Mouse (Mus musculus): Measurements from ENCODE around the gene Adgrl1. TPM values are rescaled to one million over a fixed set of nuclear protein-coding genes. Genes with fewer than 3 reads are reported as not detected.

The Adgrl1 gene
- polyA plus RNA-seq (2014; fragmentation: Nextera tagmentation; extraction: Ambion mirVana), result 24.4 and 27.5 TPM in 2 replicates

DNA sequence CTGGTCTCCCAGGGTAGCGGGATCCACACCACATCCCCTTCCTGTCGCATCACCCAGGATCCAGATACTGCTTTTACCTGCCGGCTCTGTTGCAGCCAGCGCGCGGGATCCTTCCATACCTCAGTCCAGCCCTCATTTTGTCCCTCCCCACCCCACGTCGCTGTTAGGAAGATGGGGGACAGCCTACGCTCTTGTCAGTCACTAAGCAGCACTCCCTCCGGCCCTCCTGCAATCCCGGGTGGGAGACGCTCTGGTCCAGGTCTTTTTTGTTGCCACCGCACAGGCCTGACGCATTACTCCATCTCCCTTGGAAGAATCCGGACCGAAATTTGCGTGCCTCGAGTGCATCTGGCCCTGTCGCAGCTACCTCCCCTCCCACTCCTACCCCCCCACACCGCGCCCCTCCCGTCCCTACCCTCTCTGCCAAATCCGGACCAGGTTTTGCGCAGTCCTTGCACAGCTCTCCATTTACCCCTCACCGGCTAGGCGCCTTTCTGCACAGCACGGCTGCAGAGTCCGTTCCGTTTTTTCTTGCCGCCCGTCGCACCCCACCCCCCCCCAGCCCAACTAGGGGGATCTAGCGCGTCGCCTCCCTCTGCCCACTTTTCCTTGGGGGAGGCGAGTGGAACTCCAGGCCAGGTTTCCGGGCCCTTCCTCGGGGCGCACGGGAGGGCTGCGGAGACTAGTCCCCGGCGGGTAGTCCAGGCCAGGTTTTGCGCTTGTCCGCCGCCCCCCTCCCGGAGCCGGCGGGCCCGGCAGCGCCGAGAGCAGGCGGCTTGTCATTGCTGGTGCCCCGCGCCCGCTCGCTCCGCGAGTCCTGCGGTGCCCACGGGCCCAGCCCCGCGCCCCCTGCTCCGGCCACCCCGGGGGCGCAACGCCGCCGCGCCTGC lies at the start of gene Adgrl1:
TSS of gene Adgrl1 (plus strand) at position 743 of the 890 bp plus-strand sequence.
- Histone ChIP-seq H3K4me2 (replicated peaks; ENCODE audit: low read depth, low read length) (peak within 1 kb of the TSS; percentile 96), H3K27me3 (ENCODE audit: control insufficient read depth, insufficient read depth, low read length) (peaks cover 4% of the 10 kb centered on the region; the same call in 1 of the 2 replicates), H3K9me3 (ENCODE audit: control insufficient read depth, low read length) (no peaks in the 10 kb centered on the region), H3K4me1 (ENCODE audit: control insufficient read depth, insufficient read depth, low read length) (peaks cover 33% of the 10 kb centered on the region), H3K9ac (ENCODE audit: low read depth, low read length) (peak within 1 kb of the TSS; percentile 94), H3K4me3 (ENCODE audit: low read length) (peak within 1 kb of the TSS; percentile 97), H3K36me3 (ENCODE audit: control insufficient read depth, insufficient read depth, low read length) (no peaks in the 10 kb centered on the region), H3K27ac (ENCODE audit: low read depth, low read length) (peak within 1 kb of the TSS; percentile 94)
- under 1% methylated on average over 65 of the region's 70 CpGs for WGBS
- peak; percentile 89 for ATAC-seq (ENCODE audit: low FRiP score, low TSS enrichment)

DNA sequence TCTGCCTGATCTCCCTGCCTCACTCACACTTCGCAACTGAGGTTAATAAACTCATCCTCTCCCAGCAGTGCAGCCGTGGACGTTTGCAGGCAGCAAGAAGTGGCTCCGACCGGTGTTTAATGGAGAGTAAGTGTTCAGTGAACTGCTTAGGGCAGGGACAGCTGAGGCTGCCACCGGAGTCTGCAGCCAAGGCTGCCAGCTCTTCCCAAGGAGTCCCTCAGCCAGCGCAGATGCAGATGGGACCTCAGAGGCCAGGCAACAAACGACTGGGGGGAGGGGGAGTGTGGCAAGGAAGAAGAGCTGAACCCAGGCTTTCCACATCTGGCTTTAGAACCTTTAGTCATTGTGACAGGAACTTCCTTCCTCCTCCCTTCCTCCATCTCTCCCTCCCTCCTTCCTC lies 47.6 kb upstream of the Adgrl1 start:
- H3K9ac ChIP-seq (ENCODE audit: low read depth, low read length), result no peak overlapping the region
- no peaks in the 10 kb centered on the region for H3K27me3 ChIP-seq (ENCODE audit: control insufficient read depth, insufficient read depth, low read length)
- no peaks in the 10 kb centered on the region for H3K36me3 ChIP-seq (ENCODE audit: control insufficient read depth, insufficient read depth, low read length)
- WGBS, result 10% methylated on average over 8 of the region's 8 CpGs
- no peak for ATAC-seq (ENCODE audit: low FRiP score, low TSS enrichment)
- H3K9me3 ChIP-seq (ENCODE audit: control insufficient read depth, low read length), result no peaks in the 10 kb centered on the region
- no peak overlapping the region for H3K27ac ChIP-seq (ENCODE audit: low read depth, low read length)
- no peaks in the 10 kb centered on the region for H3K4me1 ChIP-seq (ENCODE audit: control insufficient read depth, insufficient read depth, low read length)
- no peak overlapping the region for H3K4me3 ChIP-seq (ENCODE audit: low read length)
- H3K4me2 ChIP-seq (replicated peaks; ENCODE audit: low read depth, low read length), result no peak overlapping the region

DNA sequence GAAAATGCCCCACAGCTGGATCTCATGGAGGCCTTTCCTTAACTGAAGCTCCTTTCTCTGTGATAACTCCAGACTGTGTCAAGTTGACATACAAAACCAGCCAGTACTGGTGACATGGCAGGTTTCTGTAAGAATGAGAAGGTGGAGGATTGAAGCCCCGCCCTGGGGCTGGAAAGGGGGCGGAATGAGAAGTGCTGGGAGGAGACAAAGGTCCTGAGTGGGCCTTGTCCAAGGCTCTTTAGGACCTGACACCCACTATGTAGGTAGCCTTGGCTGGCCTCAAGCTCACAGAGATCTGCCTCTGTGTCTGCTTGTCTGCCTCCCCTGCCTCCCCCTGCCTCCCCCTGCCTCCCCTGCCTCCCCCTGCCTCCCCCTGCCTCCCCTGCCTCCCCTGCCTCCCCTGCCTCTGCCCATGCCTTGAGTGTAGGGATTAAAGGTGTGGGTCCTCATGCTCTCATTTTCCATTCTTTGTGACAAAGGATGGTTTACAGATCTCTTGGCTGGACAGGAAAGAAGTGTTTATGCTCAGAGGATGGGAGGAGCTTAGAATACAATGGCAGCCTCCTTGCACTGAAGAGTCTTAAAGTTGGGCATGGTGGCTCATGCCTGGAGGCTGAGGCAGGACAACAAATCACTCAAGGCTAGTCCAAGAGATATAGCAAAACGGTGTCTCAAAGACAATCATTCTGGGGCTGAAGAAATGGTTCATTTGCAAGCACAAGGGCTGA lies 46.4 kb upstream of the Adgrl1 start:
- Histone ChIP-seq H3K4me3 (ENCODE audit: low read length) (no peak overlapping the region), H3K9me3 (ENCODE audit: control insufficient read depth, low read length) (no peaks in the 10 kb centered on the region), H3K27me3 (ENCODE audit: control insufficient read depth, insufficient read depth, low read length) (no peaks in the 10 kb centered on the region), H3K4me1 (ENCODE audit: control insufficient read depth, insufficient read depth, low read length) (no peaks in the 10 kb centered on the region), H3K4me2 (replicated peaks; ENCODE audit: low read depth, low read length) (no peak overlapping the region), H3K9ac (ENCODE audit: low read depth, low read length) (no peak overlapping the region), H3K36me3 (ENCODE audit: control insufficient read depth, insufficient read depth, low read length) (no peaks in the 10 kb centered on the region), H3K27ac (ENCODE audit: low read depth, low read length) (no peak overlapping the region)
- ATAC-seq (ENCODE audit: low FRiP score, low TSS enrichment), result no peak
- 84% methylated on average over 3 of the region's 3 CpGs for WGBS

GRCm38 (mm10) chr8:83856486-83857065 lies 43.3 kb upstream of the Adgrl1 start:
- H3K9ac ChIP-seq (ENCODE audit: low read depth, low read length), result no peak overlapping the region
- 87% methylated on average over 6 of the region's 6 CpGs for WGBS
- H3K9me3 ChIP-seq (ENCODE audit: control insufficient read depth, low read length), result no peaks in the 10 kb centered on the region
- H3K36me3 ChIP-seq (ENCODE audit: control insufficient read depth, insufficient read depth, low read length), result no peaks in the 10 kb centered on the region
- no peak for ATAC-seq (ENCODE audit: low FRiP score, low TSS enrichment)
- no peak overlapping the region for H3K4me2 ChIP-seq (replicated peaks; ENCODE audit: low read depth, low read length)
- no peaks in the 10 kb centered on the region for H3K4me1 ChIP-seq (ENCODE audit: control insufficient read depth, insufficient read depth, low read length)
- no peaks in the 10 kb centered on the region for H3K27me3 ChIP-seq (ENCODE audit: control insufficient read depth, insufficient read depth, low read length)
- no peak overlapping the region for H3K4me3 ChIP-seq (ENCODE audit: low read length)
- H3K27ac ChIP-seq (ENCODE audit: low read depth, low read length), result no peak overlapping the region

DNA sequence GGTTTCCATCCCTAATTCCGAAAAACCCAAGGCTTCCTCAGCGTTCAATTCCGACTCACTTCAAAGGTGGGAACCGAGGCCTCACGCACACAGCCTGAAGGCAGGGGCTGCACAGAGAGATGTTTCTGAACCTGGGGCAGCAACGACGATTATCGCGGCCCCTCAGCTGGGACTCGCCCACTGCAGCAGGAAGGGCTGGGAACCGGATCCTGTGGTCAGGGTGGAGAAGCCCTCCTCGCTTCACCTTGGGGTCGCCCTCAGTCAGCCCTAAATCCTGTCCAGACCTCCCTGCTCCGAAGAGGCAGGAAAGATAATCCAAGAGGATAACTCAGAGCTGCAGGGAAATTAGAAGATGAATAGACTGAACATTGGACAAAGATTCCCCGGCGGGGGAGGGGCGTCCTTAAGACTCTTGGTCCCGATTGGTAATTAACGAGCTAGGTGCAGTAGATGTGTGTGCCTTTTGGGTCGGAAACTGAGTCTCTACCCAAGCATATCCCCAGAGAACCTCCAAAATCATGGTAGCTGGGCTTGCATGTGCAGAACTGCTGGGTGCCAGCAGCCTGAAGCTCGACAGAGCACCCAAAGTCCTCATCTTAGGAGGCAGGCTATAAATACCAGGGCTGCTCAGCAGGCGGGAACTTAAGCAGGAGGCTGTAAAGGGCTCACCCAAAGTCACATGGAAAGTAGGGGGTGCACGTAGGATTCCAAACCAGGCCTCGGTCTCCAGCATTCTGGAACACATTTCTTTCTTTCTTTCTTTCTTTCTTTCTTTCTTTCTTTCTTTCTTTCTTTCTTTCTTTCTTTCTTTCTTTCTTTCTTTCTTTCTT lies 37.3 kb upstream of the Adgrl1 start:
- no peaks in the 10 kb centered on the region for H3K36me3 ChIP-seq (ENCODE audit: control insufficient read depth, insufficient read depth, low read length)
- H3K27ac ChIP-seq (ENCODE audit: low read depth, low read length), result no peak overlapping the region
- H3K9ac ChIP-seq (ENCODE audit: low read depth, low read length), result no peak overlapping the region
- peak overlapping the region; percentile 49 for H3K4me2 ChIP-seq (replicated peaks; ENCODE audit: low read depth, low read length)
- H3K4me3 ChIP-seq (ENCODE audit: low read length), result peak overlapping the region; percentile 20
- peak; percentile 77 for ATAC-seq (ENCODE audit: low FRiP score, low TSS enrichment)
- H3K4me1 ChIP-seq (ENCODE audit: control insufficient read depth, insufficient read depth, low read length), result 0 out of 2 replicates have a peak, but pooled peaks cover 3% of the 10 kb centered on the region
- no peaks in the 10 kb centered on the region for H3K9me3 ChIP-seq (ENCODE audit: control insufficient read depth, low read length)
- 4% methylated on average over 24 of the region's 24 CpGs for WGBS
- no peaks in the 10 kb centered on the region for H3K27me3 ChIP-seq (ENCODE audit: control insufficient read depth, insufficient read depth, low read length)

- Histone ChIP-seq H3K9me3 (ENCODE audit: control insufficient read depth, low read length) (no peaks in the 10 kb centered on the region), H3K27ac (ENCODE audit: low read depth, low read length) (peak overlapping the region; percentile 60), H3K27me3 (ENCODE audit: control insufficient read depth, insufficient read depth, low read length) (peaks cover 3% of the 10 kb centered on the region; the same call in 1 of the 2 replicates), H3K36me3 (ENCODE audit: control insufficient read depth, insufficient read depth, low read length) (no peaks in the 10 kb centered on the region), H3K4me1 (ENCODE audit: control insufficient read depth, insufficient read depth, low read length) (peaks cover 14% of the 10 kb centered on the region), H3K9ac (ENCODE audit: low read depth, low read length) (peak overlapping the region; percentile 80), H3K4me3 (ENCODE audit: low read length) (peak overlapping the region; percentile 69), H3K4me2 (replicated peaks; ENCODE audit: low read depth, low read length) (peak overlapping the region; percentile 99)
- peak; percentile 90 for ATAC-seq (ENCODE audit: low FRiP score, low TSS enrichment)
- WGBS, result under 1% methylated on average over 57 of the region's 66 CpGs
Measured at GRCm38 (mm10) chr8:83874881-83875655, 24.8 kb upstream of the Adgrl1 start.

DNA sequence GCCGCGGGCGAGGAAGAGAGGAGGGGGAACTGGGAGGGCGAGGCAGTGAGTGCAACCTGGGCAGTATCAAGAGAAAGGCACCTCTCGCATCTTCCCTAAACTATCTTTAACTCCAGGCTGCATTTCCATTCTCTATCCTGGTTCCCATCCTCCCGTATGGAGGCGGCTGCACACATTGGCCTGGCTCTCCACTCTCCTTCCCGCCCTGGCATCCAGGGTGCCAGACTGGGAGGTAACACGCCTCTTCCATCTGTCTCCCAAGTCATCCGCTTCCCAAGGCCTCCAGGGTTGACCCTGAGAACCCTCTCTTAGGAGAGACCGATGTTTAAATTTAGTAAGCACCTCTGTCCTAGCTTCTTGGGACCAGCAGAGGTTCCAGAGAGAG lies 24.3 kb upstream of the Adgrl1 start:
- H3K9me3 ChIP-seq (ENCODE audit: control insufficient read depth, low read length), result no peaks in the 10 kb centered on the region
- peaks cover 14% of the 10 kb centered on the region for H3K4me1 ChIP-seq (ENCODE audit: control insufficient read depth, insufficient read depth, low read length)
- no peak overlapping the region for H3K27ac ChIP-seq (ENCODE audit: low read depth, low read length)
- no peaks in the 10 kb centered on the region for H3K36me3 ChIP-seq (ENCODE audit: control insufficient read depth, insufficient read depth, low read length)
- peak overlapping the region; percentile 99 for H3K4me2 ChIP-seq (replicated peaks; ENCODE audit: low read depth, low read length)
- peak overlapping the region; percentile 69 for H3K4me3 ChIP-seq (ENCODE audit: low read length)
- H3K9ac ChIP-seq (ENCODE audit: low read depth, low read length), result peak overlapping the region; percentile 80
- ATAC-seq (ENCODE audit: low FRiP score, low TSS enrichment), result peak; percentile 42
- 0% methylated on average over 10 of the region's 11 CpGs for WGBS
- peaks cover 3% of the 10 kb centered on the region; the same call in 1 of the 2 replicates for H3K27me3 ChIP-seq (ENCODE audit: control insufficient read depth, insufficient read depth, low read length)
